Mouse (Mus musculus) adrenal gland, adult 18-20 months (tissue): Measurements from ENCODE around the gene Trpc4. TPM values are rescaled to one million over a fixed set of nuclear protein-coding genes. Genes with fewer than 3 reads are reported as not detected.

Experiments used
- DNase-seq, 2 experiments: peaks; one replicate each; pipeline ENCODE4 v3.0.0; 2021 to 2022; ENCODE audit warnings: low spot score in 2 of 2
- long read RNA-seq, 2 experiments: library from polyadenylated mRNA; stranded (forward); transcript quantifications; one replicate each; pipeline ENCODE4 v2.0.0; 2021
- total RNA-seq, 2 experiments: library from RNA; stranded (reverse); gene quantifications; 1 replicate in 1 of 2; 2 replicates in 1 of 2; pipeline ENCODE4 v1.2.3; 2021

Trpc4 gene
- under 1 TPM; 0.42 to 0.66 TPM for total RNA-seq
- long read RNA-seq, experiment 1: 0 reads
- long read RNA-seq, experiment 2: 0 reads

- DNase-seq: no peak
Measured at GRCm38 (mm10) chr3:54155639-54156315, at the start of gene Trpc4. Trpc4 (plus strand) TSS chr3:54156035.

- DNase-seq: no peak
Measured at GRCm38 (mm10) chr3:54111489-54111888, 44.3 kb upstream of the Trpc4 start.

- no peak for DNase-seq
Measured at GRCm38 (mm10) chr3:54135376-54135775, 20.5 kb upstream of the Trpc4 start.

- DNase-seq: no peak
Measured at GRCm38 (mm10) chr3:54141376-54141775, 14.5 kb upstream of the Trpc4 start.

GRCm38 (mm10) chr3:54154844-54155638 is 794 bp upstream of the Trpc4 start:
- no peak for DNase-seq

DNA sequence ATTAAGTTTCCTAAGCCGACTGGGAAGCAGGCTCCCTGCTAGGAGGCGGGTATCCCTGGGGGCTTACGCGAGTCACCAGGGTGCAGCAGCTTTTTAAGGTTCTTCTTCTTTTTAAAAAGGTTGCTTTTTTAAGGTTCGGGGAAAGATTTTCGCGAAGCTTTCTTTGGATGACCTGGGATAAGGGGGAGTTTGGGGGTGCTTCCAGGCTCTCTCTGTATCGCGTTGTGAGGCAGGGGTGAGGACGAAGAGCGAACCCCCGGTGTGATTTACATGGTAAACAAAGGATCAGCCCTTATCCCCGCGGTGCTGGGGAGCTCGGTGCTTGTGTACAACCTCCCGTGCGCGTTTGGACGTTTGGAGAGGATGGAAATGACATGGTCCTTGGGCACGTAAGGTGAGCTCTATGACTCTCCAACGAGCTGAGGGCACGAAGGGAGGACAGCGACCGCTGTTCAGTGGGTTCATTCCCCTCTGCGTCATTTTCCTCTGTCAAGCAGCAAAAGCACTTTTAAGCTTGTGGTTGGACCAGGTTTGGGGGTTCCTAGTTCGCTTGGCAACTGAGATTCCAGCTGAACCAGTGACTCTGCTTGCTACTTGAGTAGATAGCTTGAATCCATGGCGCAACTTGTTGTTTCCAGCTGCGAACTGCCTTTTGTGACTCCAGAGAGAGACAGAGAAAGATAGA is 623 bp downstream of the Trpc4 start:
- no peak for DNase-seq

- no peak for DNase-seq
Measured at GRCm38 (mm10) chr3:54170701-54171100, 14.9 kb downstream of the Trpc4 start.

GRCm38 (mm10) chr3:54177296-54177695 is 21.5 kb downstream of the Trpc4 start:
- no peak for DNase-seq

DNA sequence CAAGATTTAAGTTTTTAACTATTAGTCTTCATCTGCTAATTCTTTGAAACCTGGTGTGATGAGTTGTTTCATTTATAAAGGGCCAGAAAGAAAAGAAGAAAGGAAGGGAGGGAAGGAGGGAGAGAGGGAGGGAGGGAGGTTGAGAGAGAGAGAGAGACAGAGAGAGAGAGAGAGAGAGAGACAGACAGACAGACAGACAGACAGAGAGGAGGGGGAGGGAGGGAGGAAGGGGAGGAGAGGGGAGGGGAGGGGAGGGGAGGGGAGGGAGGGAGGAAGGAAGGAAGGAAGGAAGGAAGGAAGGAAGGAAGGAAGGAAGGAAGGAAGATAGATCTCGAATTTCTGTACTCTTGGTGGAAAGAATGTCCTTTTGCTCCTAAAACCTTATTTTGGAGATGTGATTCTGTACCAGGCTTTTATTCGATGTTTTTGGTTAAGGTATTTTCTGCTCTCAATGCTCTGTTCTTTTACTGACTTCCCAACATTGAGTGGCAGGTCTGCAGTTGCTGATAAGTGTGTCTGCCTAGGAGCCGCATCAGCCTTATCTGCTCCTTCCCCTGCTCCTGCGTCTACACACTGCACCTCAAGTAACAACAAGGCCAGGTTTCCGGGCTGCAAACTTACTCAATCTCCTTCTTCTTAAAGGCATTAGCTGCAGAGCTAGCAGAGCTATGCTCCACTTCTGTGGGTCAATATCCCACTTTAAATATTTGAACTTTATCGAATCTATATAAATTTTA is 35.3 kb downstream of the Trpc4 start:
- DNase-seq: no peak

GRCm38 (mm10) chr3:54201231-54201630 is 45.4 kb downstream of the Trpc4 start:
- DNase-seq: no peak

GRCm38 (mm10) chr3:54204386-54204785 is 48.6 kb downstream of the Trpc4 start:
- DNase-seq: no peak

GRCm38 (mm10) chr3:54210112-54210511 is 54.3 kb downstream of the Trpc4 start:
- no peak for DNase-seq

GRCm38 (mm10) chr3:54211441-54211840 is 55.6 kb downstream of the Trpc4 start:
- no peak for DNase-seq

GRCm38 (mm10) chr3:54222549-54222948 is 66.7 kb downstream of the Trpc4 start:
- no peak for DNase-seq

DNA sequence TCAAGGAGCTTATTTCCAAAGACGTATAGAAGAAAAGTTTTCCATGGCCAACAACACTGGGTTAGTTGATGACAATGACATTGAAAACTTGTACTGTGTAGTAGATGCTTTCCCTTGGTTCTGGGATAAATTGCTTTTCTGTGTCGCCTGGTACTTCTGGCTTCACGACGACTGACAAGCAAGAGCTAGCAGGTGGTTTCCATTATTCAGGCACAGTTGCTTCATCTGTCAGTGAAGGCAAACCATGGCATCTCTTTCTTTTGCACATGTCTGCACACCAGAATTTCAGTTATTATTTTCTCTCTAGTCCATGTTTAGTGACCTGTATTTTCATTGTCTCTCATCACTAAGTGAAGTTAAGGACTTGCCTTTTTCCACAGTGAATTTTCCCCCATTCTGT is 72.6 kb downstream of the Trpc4 start:
- DNase-seq: no peak

DNA sequence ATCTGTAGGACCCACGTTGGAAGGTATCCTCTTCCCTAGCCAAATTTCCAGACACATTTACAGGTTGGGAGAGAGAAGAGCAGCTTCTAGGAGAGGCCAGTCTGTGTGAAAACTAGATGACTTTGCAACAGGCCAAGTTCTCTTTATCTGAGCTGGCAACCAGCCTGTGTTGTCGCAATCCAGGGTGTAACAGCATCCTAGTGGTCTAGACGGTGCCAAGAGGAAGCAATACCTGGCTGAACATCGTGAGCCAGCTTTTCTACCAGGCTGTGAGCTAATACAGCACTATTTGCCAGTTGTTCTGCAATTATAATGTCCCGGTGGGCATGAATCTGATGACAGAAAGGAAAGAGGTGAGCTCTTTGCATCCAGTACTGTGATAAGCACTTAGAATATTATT is 83.1 kb downstream of the Trpc4 start:
- DNase-seq: no peak

DNA sequence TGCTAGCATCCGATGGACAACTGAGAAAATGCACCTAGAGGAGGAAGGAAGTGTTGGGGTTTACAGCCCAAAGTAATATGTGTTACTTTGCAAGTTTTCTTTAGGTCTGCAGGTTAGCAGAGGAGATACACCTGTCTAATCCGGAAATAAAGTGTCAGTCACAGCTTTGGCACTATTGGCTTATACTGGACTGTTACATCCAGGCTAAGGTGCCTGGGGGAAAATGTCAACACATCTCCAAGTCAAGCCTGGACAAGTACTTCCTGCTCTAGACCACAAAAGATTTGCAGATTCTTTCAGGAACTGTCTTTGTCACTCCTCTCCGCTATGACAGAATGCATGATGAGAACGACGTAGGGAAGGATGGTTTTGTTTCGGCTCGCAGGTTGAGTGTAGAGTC is 83.6 kb downstream of the Trpc4 start:
- no peak for DNase-seq

DNA sequence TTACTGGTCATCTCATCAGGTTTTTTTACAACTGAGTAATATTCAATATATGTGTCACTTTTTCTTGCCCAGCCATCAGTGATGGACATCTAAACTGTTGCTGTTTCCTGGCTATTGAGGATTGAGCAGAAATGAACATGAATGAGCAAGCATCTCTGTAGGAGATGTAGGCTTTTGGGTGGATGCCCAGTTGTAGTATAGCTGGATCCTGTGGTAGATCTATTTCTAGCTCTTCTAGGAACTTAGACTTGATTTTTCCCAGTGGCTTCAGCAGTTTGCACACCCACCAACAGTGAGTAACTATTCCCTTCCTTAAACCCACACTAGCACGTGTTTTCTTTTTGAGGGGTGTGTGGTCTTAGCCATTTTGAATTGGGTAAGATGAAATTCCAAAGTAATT is 87.3 kb downstream of the Trpc4 start:
- DNase-seq: no peak

DNA sequence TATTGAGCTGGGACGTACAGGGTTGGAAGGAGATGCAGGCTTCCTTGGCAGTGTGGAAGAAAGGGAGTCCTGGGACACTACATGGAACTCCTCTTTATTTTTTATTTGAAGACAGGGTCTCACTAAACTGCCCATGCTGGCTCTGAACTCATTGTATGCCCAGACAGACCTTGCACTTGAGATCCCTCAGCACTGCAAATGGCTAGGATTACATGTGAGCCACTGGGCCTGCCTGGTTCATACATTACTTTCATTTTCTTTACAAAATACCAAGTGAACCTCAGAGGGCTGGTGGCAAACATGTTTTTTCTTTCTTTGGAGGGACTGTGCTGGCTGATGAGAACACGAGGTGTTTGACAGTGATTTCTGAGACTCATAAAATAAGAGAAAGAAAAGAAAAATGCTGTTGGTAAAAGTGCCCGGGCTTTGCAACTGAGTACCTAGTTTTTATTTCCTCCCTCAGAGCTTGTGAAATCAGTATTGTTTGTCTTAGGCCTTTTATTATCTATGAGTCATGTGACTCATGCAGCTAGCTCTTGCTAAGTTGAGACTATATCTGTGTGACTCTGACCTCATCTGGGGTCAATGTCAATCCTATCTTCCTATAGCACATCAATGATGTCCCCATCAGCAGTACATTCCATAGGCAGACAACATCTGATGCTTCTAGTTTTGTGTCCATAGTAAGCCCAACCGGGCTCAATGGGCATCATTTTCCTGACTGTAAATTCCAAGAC is 89.1 kb downstream of the Trpc4 start:
- no peak for DNase-seq

DNA sequence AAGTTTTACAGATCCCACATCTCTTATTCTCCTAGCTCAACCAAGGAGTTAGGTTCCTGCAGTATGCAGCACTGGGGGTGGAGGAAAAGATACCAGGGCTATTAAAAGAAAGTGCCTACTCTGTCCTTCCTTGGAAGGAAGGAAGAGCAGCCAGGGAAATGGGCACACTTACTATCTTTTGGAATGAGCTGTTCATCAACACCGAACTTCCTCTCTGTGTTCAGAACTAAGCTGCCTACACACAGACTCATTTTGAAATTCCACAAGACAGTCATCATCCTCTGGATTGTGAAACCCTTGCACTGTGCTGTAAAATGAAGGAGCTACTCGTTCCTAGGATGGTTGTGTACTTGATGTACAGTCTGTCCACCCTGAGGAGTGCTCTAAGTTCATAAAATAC is 90.6 kb downstream of the Trpc4 start:
- DNase-seq: no peak

DNA sequence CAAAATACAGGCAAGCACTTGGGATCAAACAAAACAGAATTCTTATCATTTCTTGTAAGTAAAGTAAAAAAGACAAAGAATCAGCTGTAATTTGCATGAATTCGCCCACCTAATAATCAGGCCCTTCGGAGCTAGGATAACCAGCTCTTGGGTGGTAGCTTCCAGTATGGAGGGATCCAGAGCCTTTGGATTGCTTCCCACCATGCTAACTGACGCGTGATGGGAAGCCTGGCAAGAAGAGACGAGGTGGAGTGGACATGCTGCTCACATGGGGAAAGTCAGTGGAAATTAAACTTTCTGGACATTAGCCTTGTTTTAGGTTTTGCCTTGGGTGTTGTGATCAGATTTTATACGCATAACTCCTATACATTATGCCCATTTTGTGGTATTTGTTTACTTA is 93.5 kb downstream of the Trpc4 start:
- DNase-seq: no peak
